Mouse (Mus musculus) heart, postnatal 36 days (tissue): ENCODE results near the gene Ybx1. TPM values are rescaled to one million over a fixed set of nuclear protein-coding genes. Genes with fewer than 3 reads are reported as not detected.

Source experiments
- DNase-seq, 2 experiments: peaks; one replicate each; pipeline ENCODE4 v3.0.0; 2021 to 2022
- intact Hi-C: fragments of 180-260 bp; cut with DNase I; formaldehyde crosslinking; loops from one replicate; pipeline ENCODE4 v1.15.1; 2025
- total RNA-seq, 2 experiments: library from RNA; stranded (reverse); gene quantifications; 2 replicates each; pipeline ENCODE4 v1.2.3; 2021

Ybx1 gene
- total RNA-seq, 2 experiments from 2014 or later: 786 to 814 TPM

DNA sequence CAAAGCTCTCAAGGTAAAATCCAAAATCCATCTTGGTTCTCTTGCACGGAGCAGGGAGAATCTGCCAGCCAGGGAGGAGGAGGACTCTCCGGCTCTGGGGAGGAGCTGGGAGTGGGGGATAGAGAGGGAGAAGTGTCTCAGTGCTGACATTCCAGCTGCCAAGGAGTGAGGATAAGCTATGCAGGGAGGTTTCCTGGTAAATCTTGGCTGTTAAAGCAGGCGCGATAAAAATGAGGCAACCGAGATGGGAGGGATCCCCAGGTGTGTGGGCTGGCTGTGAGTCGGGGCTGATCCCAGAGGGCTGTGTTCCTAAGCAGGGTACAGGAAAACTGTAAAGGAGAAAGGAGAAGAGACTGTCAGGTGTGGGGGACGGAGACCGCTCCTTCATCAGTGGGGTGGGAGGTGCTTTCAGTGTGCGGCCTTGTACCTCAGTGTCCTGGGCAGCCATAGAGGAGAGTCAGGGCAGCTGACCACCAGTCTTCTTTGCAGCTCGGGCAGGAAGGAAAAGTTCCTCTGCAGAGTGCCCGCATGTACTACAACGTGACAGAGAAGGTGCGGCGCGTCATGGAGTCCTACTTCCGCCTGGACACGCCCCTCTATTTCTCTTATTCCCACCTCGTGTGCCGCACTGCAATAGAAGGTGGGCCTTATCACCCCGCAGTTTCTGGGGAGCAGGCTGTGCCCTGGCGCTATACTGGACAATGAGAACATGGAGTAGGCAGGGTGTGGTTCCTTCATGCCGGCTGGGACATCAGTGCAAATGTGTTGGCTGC lies 49.8 kb downstream of the Ybx1 start:
- intact Hi-C loops: loop anchor here (5.0 to 10.0 kb wide), 5 partner anchors 78 to 490 kb away; partner anchors contain the start of genes Foxj3, Frg2f1, Hivep3 and Ppcs
- DNase-seq: no peak

DNA sequence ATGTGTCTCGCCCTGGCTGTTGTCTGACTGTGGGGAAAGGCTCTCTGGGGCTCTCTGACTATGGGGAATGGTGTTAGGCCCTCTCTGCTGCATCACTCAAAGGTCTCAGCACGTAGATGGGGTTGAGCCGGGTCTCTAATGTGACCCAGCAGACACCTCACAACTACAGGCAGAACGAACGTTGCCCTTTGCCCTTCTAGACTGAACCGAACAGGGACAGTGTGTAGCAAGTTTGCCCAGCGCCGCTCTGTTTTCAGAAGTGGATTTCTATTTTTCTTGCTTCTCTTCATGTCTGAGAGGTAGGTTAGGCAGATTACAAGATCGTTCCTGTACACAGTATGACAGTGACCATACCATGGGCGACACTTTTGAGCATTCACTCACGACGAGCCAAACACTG lies 51.8 kb downstream of the Ybx1 start:
- intact Hi-C loops: loop anchor here (10.0 kb wide), 1 partner anchor 492 kb away; the partner anchor contains the start of gene Hivep3

DNA sequence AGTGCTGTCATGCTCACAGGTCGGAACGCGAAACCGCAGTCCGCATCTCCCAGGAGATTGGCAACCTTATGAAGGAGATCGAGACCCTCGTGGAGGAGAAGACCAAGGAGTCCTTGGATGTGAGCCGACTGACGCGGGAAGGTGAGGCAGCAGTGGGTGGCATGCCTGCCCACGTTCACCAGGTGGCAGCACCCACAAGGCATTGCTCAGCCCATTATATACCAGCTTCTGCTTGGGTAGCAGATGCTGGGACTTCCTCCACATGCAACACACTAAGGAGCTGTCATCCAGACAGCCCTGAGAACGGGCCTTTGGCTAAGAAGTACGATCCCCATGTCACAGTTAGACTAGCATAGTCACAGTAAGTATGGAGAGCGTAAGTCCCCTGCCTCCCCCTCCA lies 52.7 kb downstream of the Ybx1 start:
- intact Hi-C loops: loop anchor here (10.0 kb wide), 1 partner anchor 493 kb away; the partner anchor contains the start of gene Hivep3
- DNase-seq: no peak

More for the DNA sequence above, 51.8 kb downstream of the Ybx1 start:
- no peak for DNase-seq

DNA sequence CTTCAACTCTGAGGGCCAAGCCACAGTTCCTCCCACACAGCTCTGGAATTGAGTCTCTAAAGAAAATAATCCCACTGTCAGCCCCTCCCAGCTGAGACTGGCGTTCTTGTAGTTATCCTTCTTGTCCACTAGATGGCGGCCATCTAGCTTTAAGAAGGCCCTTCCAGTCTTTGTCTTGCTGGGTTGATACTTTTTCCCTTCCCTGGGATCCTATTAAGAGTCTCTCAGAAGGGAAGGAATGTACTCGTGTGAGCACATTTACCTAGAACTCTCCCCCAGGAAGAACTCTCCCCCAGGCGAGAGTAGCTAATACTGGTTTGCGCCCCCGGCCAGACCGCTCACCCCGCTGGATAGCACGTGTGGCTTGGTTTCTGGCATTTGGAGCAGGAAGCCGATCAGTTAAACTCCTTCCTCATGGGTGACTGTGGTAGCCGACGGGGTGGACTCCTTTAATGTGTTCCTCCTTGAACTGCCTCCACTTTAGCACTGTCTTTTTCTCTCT lies 55.2 kb downstream of the Ybx1 start:
- intact Hi-C loops: loop anchor here (2.0 to 10.0 kb wide), 2 partner anchors 100 to 896 kb away; no protein-coding TSS in a partner anchor
- DNase-seq: peak in 1 of 2 experiments; percentile 52

DNA sequence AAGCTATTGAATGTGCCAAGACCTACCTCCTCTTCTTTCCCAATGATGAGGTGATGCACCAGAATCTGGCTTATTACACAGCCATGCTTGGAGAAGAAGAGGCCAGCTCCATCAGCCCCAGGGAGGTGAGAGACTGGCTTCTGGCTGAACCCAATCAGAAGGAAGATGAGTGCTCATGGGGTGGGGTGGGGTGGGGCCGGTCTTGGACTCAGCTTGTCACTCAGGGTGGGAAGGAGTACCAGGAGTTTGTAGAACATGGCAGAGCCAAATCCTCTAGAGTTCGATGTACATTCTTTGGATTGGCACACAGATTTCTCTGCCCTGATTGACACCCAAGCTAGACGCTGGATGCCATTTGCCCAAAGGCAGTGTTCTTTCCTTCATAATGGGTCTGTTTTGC lies 55.7 kb downstream of the Ybx1 start:
- intact Hi-C loops: loop anchor here (2.0 to 10.0 kb wide), 2 partner anchors 100 to 896 kb away; no protein-coding TSS in a partner anchor
- DNase-seq: no peak

DNA sequence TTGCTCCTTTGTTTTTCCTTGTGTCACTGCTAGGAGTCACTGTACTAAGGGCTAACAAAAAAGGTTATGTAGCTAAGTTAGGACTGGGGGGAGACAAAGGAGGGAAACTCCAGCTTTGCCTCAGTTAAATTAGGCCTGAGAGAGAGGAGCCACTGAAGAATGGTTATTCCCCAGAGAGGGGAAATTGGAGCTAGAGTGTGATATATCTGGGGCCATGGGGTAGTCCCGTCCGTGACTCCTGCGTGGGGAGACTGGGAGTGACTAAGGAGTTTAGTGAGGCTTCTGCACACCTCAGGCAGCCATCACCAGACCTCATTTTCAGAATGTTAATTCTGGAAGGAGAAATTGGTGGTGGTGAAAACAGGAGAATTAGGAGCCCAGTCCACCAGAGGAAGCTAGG lies 60.1 kb downstream of the Ybx1 start:
- intact Hi-C loops: loop anchor here (5.0 to 10.0 kb wide), 3 partner anchors 188 to 900 kb away; partner anchors contain the start of genes Foxj3, Frg2f1, Ppcs and Zmynd12
- no peak for DNase-seq

DNA sequence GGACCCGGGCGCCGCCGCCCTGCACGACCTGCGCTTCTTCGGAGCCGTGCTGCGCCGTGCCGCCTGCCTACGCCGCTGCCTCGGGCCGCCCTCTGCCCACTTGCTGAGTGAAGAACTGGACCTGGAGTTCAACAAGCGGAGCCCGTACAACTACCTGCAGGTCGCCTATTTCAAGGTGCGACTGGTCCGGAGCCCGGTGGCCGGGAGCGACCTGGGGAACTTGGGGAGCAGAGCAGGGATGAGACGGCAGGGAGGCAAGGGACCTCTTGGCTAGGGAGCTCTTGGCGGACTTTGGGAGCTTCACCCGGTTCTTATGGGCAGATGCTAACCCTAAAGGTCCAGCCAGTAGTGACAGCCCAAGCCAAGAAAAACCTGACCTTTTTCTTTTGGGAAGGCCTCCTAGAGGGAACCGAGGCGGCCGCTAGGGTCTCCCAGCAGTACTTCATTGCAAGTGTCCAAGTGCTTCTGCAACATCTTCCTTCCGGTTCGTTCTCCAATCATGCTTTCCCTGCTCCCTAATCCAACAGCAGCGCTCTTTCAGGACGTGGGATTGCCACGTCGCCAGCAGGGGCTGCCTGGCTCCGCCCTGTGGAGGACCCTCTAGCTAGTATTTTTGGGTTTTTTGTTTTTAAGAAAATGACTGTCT lies 61.0 kb downstream of the Ybx1 start:
- intact Hi-C loops: loop anchor here (2.0 to 10.0 kb wide), 4 partner anchors 55 to 901 kb away; partner anchors contain the start of genes Foxj3, Frg2f1, Ppcs and Zmynd12
- peak; percentile 43 to 54 for DNase-seq

DNA sequence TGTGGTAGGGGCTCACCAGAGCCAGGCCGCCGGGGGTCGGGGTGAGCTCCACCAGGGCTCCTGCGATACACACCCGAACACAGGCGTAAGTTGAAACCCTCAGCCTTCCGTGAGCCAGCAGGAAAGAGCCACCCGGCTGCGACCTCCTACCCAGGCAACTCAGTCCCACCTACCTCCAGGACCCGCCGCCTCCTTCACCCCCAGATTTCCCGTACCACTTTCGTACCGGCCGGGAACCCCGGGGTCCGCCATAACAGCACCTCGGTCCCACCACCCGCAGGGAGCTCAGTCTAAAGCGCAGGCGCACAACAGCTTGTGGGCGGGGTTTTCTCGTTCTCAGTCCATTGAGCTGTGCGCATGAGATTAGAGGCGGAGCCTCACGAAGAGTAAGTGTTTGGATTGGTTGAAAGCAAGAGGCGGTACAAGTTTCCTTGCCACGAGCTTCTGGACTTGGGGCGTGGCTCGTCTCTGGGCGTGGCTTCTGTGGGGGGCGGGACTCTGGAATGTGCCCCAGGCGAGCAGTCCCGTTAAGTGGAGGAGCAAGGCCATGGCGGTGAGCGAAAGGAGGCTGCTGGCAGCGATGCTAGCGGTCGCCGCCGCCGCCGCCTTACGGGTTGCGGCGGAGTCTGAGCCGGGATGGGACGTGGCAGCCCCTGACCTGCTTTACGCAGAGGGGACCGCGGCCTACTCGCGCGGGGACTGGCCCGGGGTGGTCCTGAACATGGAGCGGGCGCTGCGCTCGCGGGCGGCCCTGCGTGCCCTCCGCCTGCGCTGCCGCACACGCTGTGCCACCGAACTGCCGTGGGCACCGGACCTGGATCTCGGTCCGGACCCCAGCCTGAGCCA lies 61.8 kb downstream of the Ybx1 start, which contains the start of the genes AU022252 and P3h1:
Gene AU022252, minus strand, starts transcription at position 303 of the 846 bp plus-strand sequence.
Gene P3h1, plus strand, starts transcription at position 506 of the 846 bp plus-strand sequence.
- intact Hi-C loops: loop anchor here (2.0 to 10.0 kb wide), 4 partner anchors 54 to 902 kb away; partner anchors contain the start of genes Foxj3, Frg2f1, Ppcs and Zmynd12
- DNase-seq: peak; percentile 97 to 99

Other genes with a start within 250 kb of the Ybx1 start
- 10 to 100 TPM in 1 of 2 experiments, 1 to 10 TPM in 1; 9.5 to 12.7 TPM for gene Slc2a1, start 185.9 kb downstream of the Ybx1 start, total RNA-seq
- gene Zfp691, start 120.4 kb downstream of the Ybx1 start, total RNA-seq: 10 to 100 TPM; 20.0 to 21.5 TPM
- under 1 TPM in 1 of 2 experiments, not detected in 1; 0.11 TPM for gene Ermap, start 104.6 kb downstream of the Ybx1 start, total RNA-seq
- gene Svbp, start 99.3 kb downstream of the Ybx1 start, total RNA-seq: 10 to 100 TPM; 19.0 to 19.6 TPM
- not detected for gene Tmem269, start 76.4 kb downstream of the Ybx1 start, total RNA-seq
- 10 to 100 TPM; 22.2 to 24.5 TPM for gene AU022252, start 61.9 kb downstream of the Ybx1 start, total RNA-seq
- gene P3h1, start 61.7 kb downstream of the Ybx1 start, total RNA-seq: 10 to 100 TPM; 13.3 to 15.1 TPM
- gene Cldn19, start 39.2 kb downstream of the Ybx1 start, total RNA-seq: not detected
- gene Ppih, start 25.9 kb upstream of the Ybx1 start, total RNA-seq: 10 to 100 TPM in 1 of 2 experiments, 1 to 10 TPM in 1; 9.4 to 12.2 TPM
- gene Ccdc30, start 120.9 kb upstream of the Ybx1 start, total RNA-seq: under 1 TPM in 1 of 2 experiments, not detected in 1; 0.36 TPM
- 10 to 100 TPM in 1 of 2 experiments, 1 to 10 TPM in 1; 9.6 to 12.7 TPM for gene Ppcs, start 127.8 kb upstream of the Ybx1 start, total RNA-seq
- gene Zmynd12, start 128.2 kb upstream of the Ybx1 start, total RNA-seq: not detected
- gene Rimkla, start 198.0 kb upstream of the Ybx1 start, total RNA-seq: under 1 TPM; 0.33 to 0.56 TPM
- 10 to 100 TPM; 30.0 to 31.3 TPM for gene Foxj3, start 242.4 kb upstream of the Ybx1 start, total RNA-seq
- 1 to 10 TPM; 4.7 to 5.1 TPM for gene Frg2f1, start 244.9 kb upstream of the Ybx1 start, total RNA-seq